Mouse (Mus musculus): ENCODE measurements around the gene Mrfap1. TPM values are rescaled to one million over a fixed set of nuclear protein-coding genes. Genes with fewer than 3 reads are reported as not detected.

Gene Mrfap1
- polyA plus RNA-seq (2017; shearing (Covaris generic)) = 100 to 1,000 TPM; 225 to 242 TPM

DNA sequence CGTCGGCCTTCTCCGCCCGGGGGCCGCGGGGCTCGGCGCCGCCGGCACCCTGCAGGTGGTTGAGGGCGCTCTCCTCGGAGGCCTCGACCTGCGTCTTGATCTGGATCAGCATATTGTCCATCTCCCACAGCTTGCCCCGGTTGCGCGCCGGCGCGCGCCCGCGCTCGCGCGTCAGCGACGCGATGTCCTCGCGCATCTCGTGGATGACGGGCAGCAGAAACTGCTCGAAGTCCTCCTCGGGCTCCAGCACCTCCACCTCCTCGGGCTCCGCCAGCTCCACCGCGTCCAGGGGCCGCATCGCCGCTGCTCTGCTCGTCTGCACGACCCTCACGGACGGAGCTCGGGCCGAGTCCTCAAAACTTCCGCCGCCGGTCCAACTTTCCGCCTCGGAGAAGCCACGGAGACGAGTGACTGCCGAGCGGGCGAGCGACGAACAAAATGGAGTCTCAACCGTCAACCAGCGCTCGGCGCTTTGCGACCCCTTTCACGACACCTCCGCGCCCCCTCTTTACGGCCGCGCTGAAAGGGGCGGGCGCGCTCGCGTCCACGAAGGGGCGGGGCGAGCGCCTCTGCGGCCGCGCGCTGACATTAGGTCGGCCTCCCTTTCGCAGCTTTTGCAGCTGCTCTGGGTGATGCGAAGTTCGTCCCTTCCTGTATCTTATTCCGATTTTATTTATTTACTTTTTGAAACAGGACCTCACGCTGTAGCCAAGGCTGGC, at the start of gene Mrfap1:
Mrfap1 (minus strand) TSS at position 477 of the 719 bp plus-strand sequence.

DNA sequence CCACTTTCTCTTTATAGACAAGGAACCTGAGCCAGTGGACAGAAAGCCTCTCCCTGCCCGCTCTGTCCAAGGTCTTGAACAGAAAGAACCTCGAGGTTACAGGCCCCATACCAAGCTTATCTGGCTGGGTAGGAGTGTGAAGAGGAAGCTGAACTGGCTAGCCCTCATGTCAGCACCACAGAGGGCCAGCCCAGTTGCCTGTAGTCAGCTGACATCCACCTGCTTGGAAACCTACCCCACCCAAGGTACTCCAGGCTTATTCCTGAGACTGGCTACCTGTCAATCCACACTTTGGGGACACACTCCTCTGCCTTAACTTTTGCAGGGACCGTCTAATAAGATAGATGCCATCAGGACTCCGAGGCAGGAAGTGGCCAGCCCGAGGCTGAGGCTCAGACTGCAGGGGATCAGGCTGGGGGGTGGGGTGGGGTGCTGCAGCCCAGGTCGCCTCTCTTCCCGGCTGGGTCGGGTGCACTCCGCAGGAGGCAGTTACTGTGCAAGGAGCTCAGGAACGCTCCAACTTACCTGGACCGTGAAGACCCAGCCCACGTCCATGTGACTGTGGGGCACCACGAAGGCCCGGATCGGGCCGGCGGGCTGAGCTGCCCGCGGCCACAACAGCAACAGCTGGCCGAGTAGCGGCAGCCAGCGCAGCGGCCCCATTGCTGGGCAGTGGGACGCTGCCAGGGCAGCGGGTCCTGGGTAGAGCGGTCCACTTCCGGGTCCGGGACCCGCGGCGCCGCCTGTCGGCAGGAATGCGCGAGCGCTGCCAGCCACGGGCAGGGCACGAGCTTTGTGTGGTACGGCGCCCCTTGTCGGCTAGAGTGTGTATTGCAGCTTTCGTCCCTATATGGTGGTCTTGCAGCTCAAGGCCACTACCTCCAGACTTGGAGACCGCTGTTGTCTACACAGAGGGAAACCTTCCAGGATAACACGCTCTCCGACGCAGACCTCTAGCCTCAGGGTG, 33.6 kb upstream of the Mrfap1 start, which contains the start of gene Man2b2:
Man2b2 (minus strand) TSS at position 741 of the 967 bp plus-strand sequence.

DNA sequence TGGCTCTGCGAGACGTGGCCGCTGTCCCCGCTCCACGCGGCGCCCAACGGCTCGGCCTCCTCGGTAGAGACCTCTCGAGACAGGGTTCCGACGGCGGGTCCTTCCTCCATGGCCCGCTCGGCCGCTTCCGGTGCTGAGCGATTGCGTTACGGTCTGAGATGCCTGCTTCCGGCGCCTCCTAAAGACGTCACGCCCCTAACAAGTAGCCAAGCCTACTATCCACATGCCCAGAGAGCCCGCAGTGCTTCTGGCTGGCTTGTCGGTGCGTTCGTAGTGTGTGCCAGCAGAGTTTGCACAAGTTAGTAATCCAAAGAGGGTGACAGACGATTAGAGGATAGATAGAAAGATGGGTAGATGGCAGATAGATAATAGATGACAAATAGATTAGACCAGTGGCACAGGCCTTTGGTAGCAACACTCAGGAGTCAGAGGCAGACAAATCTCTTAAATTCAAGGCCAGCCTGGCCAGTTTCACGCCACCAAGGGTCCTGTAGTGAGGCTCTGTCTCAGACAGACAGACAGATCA, 48.0 kb downstream of the Mrfap1 start, which contains the start of gene Bloc1s4:
Bloc1s4 (minus strand) TSS at position 115 of the 526 bp plus-strand sequence.

Other genes starting within 250 kb of the Mrfap1 start
- 10 to 100 TPM; 57.2 to 81.3 TPM for gene Tbc1d14, start 203.5 kb downstream of the Mrfap1 start, polyA plus RNA-seq (2017; shearing (Covaris generic))
- 10 to 100 TPM; 32.0 to 39.8 TPM for gene D5Ertd579e, start 100.7 kb downstream of the Mrfap1 start, polyA plus RNA-seq (2017; shearing (Covaris generic))
- gene Bloc1s4, start 48.1 kb downstream of the Mrfap1 start, polyA plus RNA-seq (2017; shearing (Covaris generic)) = 10 to 100 TPM; 34.4 to 45.1 TPM
- gene Man2b2, start 33.9 kb upstream of the Mrfap1 start, polyA plus RNA-seq (2017; shearing (Covaris generic)) = 10 to 100 TPM; 17.7 to 17.9 TPM
- 1 to 10 TPM in 1 of 2 experiments, not detected in 1; 1.1 TPM for gene Ppp2r2c, start 71.7 kb upstream of the Mrfap1 start, polyA plus RNA-seq (2017; shearing (Covaris generic))
- gene Wfs1, start 192.4 kb upstream of the Mrfap1 start, polyA plus RNA-seq (2017; shearing (Covaris generic)) = 1 to 10 TPM; 3.2 to 6.8 TPM

Measured in inflammation-experienced regulatory T-cells (primary cell).